Mouse (Mus musculus) adrenal gland, postnatal 0 days (tissue): ENCODE results near the gene Map3k5. TPM values are rescaled to one million over a fixed set of nuclear protein-coding genes. Genes with fewer than 3 reads are reported as not detected.

ENCODE experiments used
- polyA plus RNA-seq: library from polyadenylated mRNA; unstranded; fragments of >200 nt; fragmentation: Nextera tagmentation; extraction: Ambion mirVana; gene quantifications from 2 replicates; pipeline ENCODE4 v1.2.1, GENCODE M21; 2015

Gene Map3k5
- 1.3 and 2.6 TPM in 2 replicates for polyA plus RNA-seq

GRCm38 (mm10) chr10:19934384-19935294 lies at the start of gene Map3k5:
Map3k5 (plus strand) TSS chr10:19934472.

GRCm38 (mm10) chr10:19907246-19907804 lies 26.9 kb upstream of the Map3k5 start, which contains the start of gene Pex7:
Pex7 (minus strand) TSS chr10:19907689.

GRCm38 (mm10) chr10:20148130-20148772 lies 214.0 kb downstream of the Map3k5 start, which contains the start of gene Map7:
Map7 (plus strand) TSS chr10:20148471.

Other genes with a start within 250 kb of the Map3k5 start
- gene Il20ra, start 221.9 kb upstream of the Map3k5 start, polyA plus RNA-seq = 0.72 and 3.1 TPM in 2 replicates
- gene Slc35d3, start 83.0 kb upstream of the Map3k5 start, polyA plus RNA-seq = 7.1 and 19.2 TPM in 2 replicates
- gene Pex7, start 26.8 kb upstream of the Map3k5 start, polyA plus RNA-seq = 68.9 and 99.3 TPM in 2 replicates
- 11.6 and 12.8 TPM in 2 replicates for gene Map7, start 214.0 kb downstream of the Map3k5 start, polyA plus RNA-seq